Mouse (Mus musculus): ENCODE data around the gene Gm8439. TPM values are rescaled to one million over a fixed set of nuclear protein-coding genes. Genes with fewer than 3 reads are reported as not detected.

Gene Gm8439
- polyA plus RNA-seq, 1 experiment, result not detected

GRCm38 (mm10) chr4:120613691-120614329 lies 25.3 kb downstream of the Gm8439 start:
- Histone ChIP-seq H3K9ac (ENCODE audit: low read depth, poor library complexity, severe bottlenecking) (no peak overlapping the region), H3K27ac (ENCODE audit: insufficient read depth, low read length) (no peak overlapping the region), H3K4me1 (ENCODE audit: control insufficient read depth, insufficient read depth, low read length) (peaks cover 10% of the 10 kb centered on the region), H3K9me3 (replicated peaks; ENCODE audit: control insufficient read depth, insufficient read depth, low read length, poor library complexity, severe bottlenecking) (no peaks in the 10 kb centered on the region), H3K4me3 (ENCODE audit: low read depth, low read length) (no peak overlapping the region), H3K36me3 (ENCODE audit: control insufficient read depth, insufficient read depth, low read length, poor library complexity, severe bottlenecking) (no peaks in the 10 kb centered on the region), H3K27me3 (ENCODE audit: control insufficient read depth, insufficient read depth, low read length, poor library complexity, severe bottlenecking) (no peaks in the 10 kb centered on the region)
- 0 out of 2 replicates have a peak, but pooled peaks have one; percentile 26 for TF ChIP-seq EP300 (IDR thresholded peaks at IDR 0.05; ENCODE audit: insufficient read depth, low read depth, low read length)
- no peak for TF ChIP-seq POLR2A (IDR thresholded peaks at IDR 0.05; ENCODE audit: insufficient read depth, low read length)
- no peak for TF ChIP-seq CTCF (IDR thresholded peaks at IDR 0.05; ENCODE audit: low read depth, low read length)

- Histone ChIP-seq H3K27me3 (ENCODE audit: control insufficient read depth, insufficient read depth, low read length, poor library complexity, severe bottlenecking) (no peaks in the 10 kb centered on the region), H3K27ac (ENCODE audit: insufficient read depth, low read length) (no peak overlapping the region), H3K36me3 (ENCODE audit: control insufficient read depth, insufficient read depth, low read length, poor library complexity, severe bottlenecking) (no peaks in the 10 kb centered on the region), H3K9me3 (replicated peaks; ENCODE audit: control insufficient read depth, insufficient read depth, low read length, poor library complexity, severe bottlenecking) (no peaks in the 10 kb centered on the region), H3K9ac (ENCODE audit: low read depth, poor library complexity, severe bottlenecking) (no peak overlapping the region), H3K4me1 (ENCODE audit: control insufficient read depth, insufficient read depth, low read length) (peaks cover 10% of the 10 kb centered on the region), H3K4me3 (ENCODE audit: low read depth, low read length) (no peak overlapping the region)
- no peak for TF ChIP-seq POLR2A (IDR thresholded peaks at IDR 0.05; ENCODE audit: insufficient read depth, low read length)
- TF ChIP-seq EP300 (IDR thresholded peaks at IDR 0.05; ENCODE audit: insufficient read depth, low read depth, low read length), result no peak
- no peak for TF ChIP-seq CTCF (IDR thresholded peaks at IDR 0.05; ENCODE audit: low read depth, low read length)
Measured at GRCm38 (mm10) chr4:120614644-120615043, 26.1 kb downstream of the Gm8439 start.

- Histone ChIP-seq H3K9ac (ENCODE audit: low read depth, poor library complexity, severe bottlenecking) (no peak overlapping the region), H3K9me3 (replicated peaks; ENCODE audit: control insufficient read depth, insufficient read depth, low read length, poor library complexity, severe bottlenecking) (no peaks in the 10 kb centered on the region), H3K27me3 (ENCODE audit: control insufficient read depth, insufficient read depth, low read length, poor library complexity, severe bottlenecking) (no peaks in the 10 kb centered on the region), H3K27ac (ENCODE audit: insufficient read depth, low read length) (peak overlapping the region; percentile 24; the same call in 1 of the 2 replicates), H3K36me3 (ENCODE audit: control insufficient read depth, insufficient read depth, low read length, poor library complexity, severe bottlenecking) (no peaks in the 10 kb centered on the region), H3K4me1 (ENCODE audit: control insufficient read depth, insufficient read depth, low read length) (peaks cover 10% of the 10 kb centered on the region), H3K4me3 (ENCODE audit: low read depth, low read length) (no peak overlapping the region)
- no peak for TF ChIP-seq EP300 (IDR thresholded peaks at IDR 0.05; ENCODE audit: insufficient read depth, low read depth, low read length)
- TF ChIP-seq POLR2A (IDR thresholded peaks at IDR 0.05; ENCODE audit: insufficient read depth, low read length), result no peak
- TF ChIP-seq CTCF (IDR thresholded peaks at IDR 0.05; ENCODE audit: low read depth, low read length), result no peak
Measured at GRCm38 (mm10) chr4:120615528-120616081, 27.1 kb downstream of the Gm8439 start.

- H3K27me3 ChIP-seq (ENCODE audit: control insufficient read depth, insufficient read depth, low read length, poor library complexity, severe bottlenecking), result no peaks in the 10 kb centered on the region
- TF ChIP-seq EP300 (IDR thresholded peaks at IDR 0.05; ENCODE audit: insufficient read depth, low read depth, low read length), result peak; percentile 93
- TF ChIP-seq POLR2A (IDR thresholded peaks at IDR 0.05; ENCODE audit: insufficient read depth, low read length), result no peak
- no peak overlapping the region for H3K27ac ChIP-seq (ENCODE audit: insufficient read depth, low read length)
- H3K4me3 ChIP-seq (ENCODE audit: low read depth, low read length), result no peak overlapping the region
- H3K9me3 ChIP-seq (replicated peaks; ENCODE audit: control insufficient read depth, insufficient read depth, low read length, poor library complexity, severe bottlenecking), result no peaks in the 10 kb centered on the region
- H3K9ac ChIP-seq (ENCODE audit: low read depth, poor library complexity, severe bottlenecking), result no peak overlapping the region
- no peaks in the 10 kb centered on the region for H3K36me3 ChIP-seq (ENCODE audit: control insufficient read depth, insufficient read depth, low read length, poor library complexity, severe bottlenecking)
- H3K4me1 ChIP-seq (ENCODE audit: control insufficient read depth, insufficient read depth, low read length), result peaks cover 8% of the 10 kb centered on the region
Measured at GRCm38 (mm10) chr4:120616199-120617025, 27.9 kb downstream of the Gm8439 start.

- Histone ChIP-seq H3K36me3 (ENCODE audit: control insufficient read depth, insufficient read depth, low read length, poor library complexity, severe bottlenecking) (no peaks in the 10 kb centered on the region), H3K4me1 (ENCODE audit: control insufficient read depth, insufficient read depth, low read length) (no peaks in the 10 kb centered on the region), H3K4me3 (ENCODE audit: low read depth, low read length) (no peak overlapping the region), H3K9me3 (replicated peaks; ENCODE audit: control insufficient read depth, insufficient read depth, low read length, poor library complexity, severe bottlenecking) (no peaks in the 10 kb centered on the region), H3K27me3 (ENCODE audit: control insufficient read depth, insufficient read depth, low read length, poor library complexity, severe bottlenecking) (no peaks in the 10 kb centered on the region), H3K27ac (ENCODE audit: insufficient read depth, low read length) (no peak overlapping the region), H3K9ac (ENCODE audit: low read depth, poor library complexity, severe bottlenecking) (no peak overlapping the region)
- no peak for TF ChIP-seq CTCF (IDR thresholded peaks at IDR 0.05; ENCODE audit: low read depth, low read length)
Measured at GRCm38 (mm10) chr4:120627728-120628127, 39.2 kb downstream of the Gm8439 start.
